Comparison of ENCODE assay signal across 9 mouse cellular contexts in the genomic region with DNA sequence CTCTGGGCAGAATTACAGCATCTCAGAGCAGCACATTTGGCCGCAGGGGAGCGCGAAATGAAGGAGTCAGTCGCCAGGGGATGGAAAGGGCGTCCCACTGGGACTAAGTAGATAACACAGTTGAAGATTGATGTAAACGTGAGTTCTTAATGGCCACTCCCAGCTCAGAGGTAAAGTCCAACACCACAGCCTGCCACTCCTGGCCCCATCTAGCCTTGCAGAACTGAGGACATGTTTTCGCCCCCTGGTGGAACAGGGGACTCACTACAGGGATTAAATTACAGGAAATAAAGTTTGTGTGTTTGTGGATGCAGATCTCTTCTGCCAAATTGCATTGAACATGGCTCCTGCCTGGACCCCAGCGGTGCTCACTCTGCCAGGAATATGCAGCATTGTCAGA.
A peak's percentile ranks its signal among the peaks of the same experiment; 100 is the strongest.
DNase-seq lines count a peak whose midpoint lies in the region; ATAC-seq and TF ChIP-seq lines count a peak whose summit lies in the region.
"Had no signal": no experiment of that assay in that cellular context is flagged by ENCODE, and none has a peak within 500 bp of the region (broad histone marks: within the 10 kb centered on the region; RNA-seq: fewer than 3 reads in every experiment).

No protein-coding gene starts in this region.

- no peaks in the 10 kb centered on the region for H3K36me3 ChIP-seq in forebrain, embryonic 10.5 days (replicated peaks)
- no peaks in the 10 kb centered on the region for H3K36me3 ChIP-seq in forebrain, embryonic 15.5 days
- no peaks in the 10 kb centered on the region for H3K36me3 ChIP-seq in midbrain, embryonic 14.5 days (ENCODE audit: control insufficient read depth, insufficient read depth, low read length)
- H3K36me3 ChIP-seq in midbrain, embryonic 15.5 days (replicated peaks): no peaks in the 10 kb centered on the region
- no peaks in the 10 kb centered on the region for H3K36me3 ChIP-seq in lung, embryonic 14.5 days (ENCODE audit: insufficient read depth)
- H3K36me3 ChIP-seq: heart, embryonic 15.5 days had no signal

- no peak overlapping the region for H3K9ac ChIP-seq in forebrain, embryonic 15.5 days (replicated peaks)
- H3K9ac ChIP-seq in midbrain, embryonic 14.5 days (replicated peaks; ENCODE audit: low read length): no peak overlapping the region
- H3K9ac ChIP-seq in midbrain, embryonic 15.5 days: no peak overlapping the region
- no peak overlapping the region for H3K9ac ChIP-seq in lung, embryonic 14.5 days
- H3K9ac ChIP-seq: heart, embryonic 15.5 days had no signal

- DNase-seq in forebrain, embryonic 10.5 days (ENCODE audit: extremely low spot score, low spot score): peak; percentile 30
- DNase-seq in midbrain, embryonic 14.5 days: peak; percentile 59
- peak; percentile 69 for DNase-seq in embryo, embryonic 10 days (ENCODE audit: low spot score)
- DNase-seq in lung, embryonic 14.5 days: peak; percentile 59
- DNase-seq in yolk sac, embryonic 10.5 days (ENCODE audit: low spot score): peak; percentile 47
- DNase-seq in adrenal gland, postnatal 25 days: no peak

- no peak overlapping the region for H3K4me3 ChIP-seq in forebrain, embryonic 10.5 days
- no peak overlapping the region for H3K4me3 ChIP-seq in forebrain, embryonic 15.5 days
- no peak overlapping the region for H3K4me3 ChIP-seq in midbrain, embryonic 14.5 days (replicated peaks; ENCODE audit: low read depth, low read length)
- no peak overlapping the region for H3K4me3 ChIP-seq in midbrain, embryonic 15.5 days
- no peak overlapping the region for H3K4me3 ChIP-seq in lung, embryonic 14.5 days (ENCODE audit: low read depth, low read length)
- H3K4me3 ChIP-seq: heart, embryonic 15.5 days had no signal

- peak; percentile 72 for TF ChIP-seq CTCF in lung, embryonic 14.5 days (IDR thresholded peaks at IDR 0.05; ENCODE audit: low read depth)

- peaks cover 13% of the 10 kb centered on the region for H3K4me1 ChIP-seq in forebrain, embryonic 10.5 days
- H3K4me1 ChIP-seq in forebrain, embryonic 15.5 days: peaks cover 6% of the 10 kb centered on the region; the same call in 1 of the 2 replicates
- H3K4me1 ChIP-seq in midbrain, embryonic 14.5 days (ENCODE audit: control insufficient read depth, insufficient read depth, low read length): no peaks in the 10 kb centered on the region
- peaks cover 7% of the 10 kb centered on the region for H3K4me1 ChIP-seq in midbrain, embryonic 15.5 days
- H3K4me1 ChIP-seq in lung, embryonic 14.5 days (ENCODE audit: insufficient read depth): no peaks in the 10 kb centered on the region
- H3K4me1 ChIP-seq: heart, embryonic 15.5 days had no signal

- no peak overlapping the region for H3K27ac ChIP-seq in forebrain, embryonic 10.5 days
- no peak overlapping the region for H3K27ac ChIP-seq in forebrain, embryonic 15.5 days (replicated peaks)
- no peak overlapping the region for H3K27ac ChIP-seq in midbrain, embryonic 14.5 days (replicated peaks; ENCODE audit: low read depth, low read length)
- no peak overlapping the region for H3K27ac ChIP-seq in midbrain, embryonic 15.5 days
- H3K27ac ChIP-seq in lung, embryonic 14.5 days (ENCODE audit: low read depth): no peak overlapping the region
- H3K27ac ChIP-seq: heart, embryonic 15.5 days had no signal

- peaks cover 31% of the 10 kb centered on the region for H3K27me3 ChIP-seq in forebrain, embryonic 10.5 days (ENCODE audit: poor library complexity, severe bottlenecking)
- H3K27me3 ChIP-seq in forebrain, embryonic 15.5 days: no peaks in the 10 kb centered on the region
- peaks cover 8% of the 10 kb centered on the region; the same call in 1 of the 2 replicates for H3K27me3 ChIP-seq in midbrain, embryonic 14.5 days (ENCODE audit: control insufficient read depth, insufficient read depth, low read length)
- H3K27me3 ChIP-seq in midbrain, embryonic 15.5 days (replicated peaks): peaks cover 9% of the 10 kb centered on the region; the same call in 1 of the 2 replicates
- H3K27me3 ChIP-seq in lung, embryonic 14.5 days (ENCODE audit: insufficient read depth, low read length): no peaks in the 10 kb centered on the region
- H3K27me3 ChIP-seq: heart, embryonic 15.5 days had no signal

- no peak for ATAC-seq in forebrain, embryonic 15.5 days (replicated peaks)
- no peak for ATAC-seq in midbrain, embryonic 14.5 days (ENCODE audit: low FRiP score, low TSS enrichment)
- no peak for ATAC-seq in midbrain, embryonic 15.5 days (replicated peaks)
- ATAC-seq in lung, embryonic 14.5 days (ENCODE audit: insufficient read depth): no peak

- no peaks in the 10 kb centered on the region for H3K9me3 ChIP-seq in forebrain, embryonic 10.5 days
- H3K9me3 ChIP-seq in forebrain, embryonic 15.5 days: no peaks in the 10 kb centered on the region
- no peaks in the 10 kb centered on the region for H3K9me3 ChIP-seq in midbrain, embryonic 14.5 days (ENCODE audit: control insufficient read depth, low read length)
- H3K9me3 ChIP-seq in midbrain, embryonic 15.5 days: no peaks in the 10 kb centered on the region
- H3K9me3 ChIP-seq in lung, embryonic 14.5 days (ENCODE audit: low read depth, low read length): no peaks in the 10 kb centered on the region
- H3K9me3 ChIP-seq: heart, embryonic 15.5 days had no signal

- 37% methylated on average over 8 of the region's 8 CpGs for WGBS in forebrain, embryonic 10.5 days
- WGBS in forebrain, embryonic 15.5 days: 35% methylated on average over 8 of the region's 8 CpGs
- 45% methylated on average over 8 of the region's 8 CpGs for WGBS in midbrain, embryonic 14.5 days
- WGBS in midbrain, embryonic 15.5 days: 33% methylated on average over 8 of the region's 8 CpGs
- WGBS in lung, embryonic 14.5 days: 26% methylated on average over 8 of the region's 8 CpGs

- no peak overlapping the region for H3K4me2 ChIP-seq in forebrain, embryonic 15.5 days (replicated peaks)
- no peak overlapping the region for H3K4me2 ChIP-seq in midbrain, embryonic 14.5 days (ENCODE audit: low read length)
- no peak overlapping the region for H3K4me2 ChIP-seq in midbrain, embryonic 15.5 days
- H3K4me2 ChIP-seq in lung, embryonic 14.5 days: no peak overlapping the region
- H3K4me2 ChIP-seq: heart, embryonic 15.5 days had no signal
